Mouse (Mus musculus) ES-E14 (cell line): Measurements from ENCODE around the gene Smap1. TPM values are rescaled to one million over a fixed set of nuclear protein-coding genes. Genes with fewer than 3 reads are reported as not detected.

Experiments used
- DNase-seq: peaks from one replicate; pipeline ENCODE4 v3.0.0-alpha.2; 2013; ENCODE audit warnings: low read depth, low spot score
- H3K27ac ChIP-seq: 2 replicates; pipeline ENCODE4 v1.5.1; 2012; ENCODE audit warnings: low read depth, mild to moderate bottlenecking, low read length, moderate library complexity, mixed read lengths; ENCODE audit not compliant: poor library complexity, insufficient read depth, severe bottlenecking
- H3K36me3 ChIP-seq: 2 replicates; pipeline ENCODE4 v1.6.1; 2012; ENCODE audit warnings: mild to moderate bottlenecking, low read length, moderate library complexity, mixed read lengths; ENCODE audit not compliant: control insufficient read depth, poor library complexity, insufficient read depth, severe bottlenecking
- H3K4me1 ChIP-seq, 2 experiments: fragments of 150-350 bp in 1 of 2; sonication (generic) in 1 of 2; 2 replicates each; pipeline ENCODE4 v1.6.1; 2012; ENCODE audit warnings: low read length in 2 of 2, mild to moderate bottlenecking in 1 of 2, mixed read lengths in 1 of 2; ENCODE audit not compliant: control insufficient read depth in 2 of 2, insufficient read depth in 2 of 2, poor library complexity in 1 of 2
- H3K4me3 ChIP-seq, 2 experiments: fragments of 150-350 bp in 1 of 2; sonication (generic) in 1 of 2; 2 replicates each; pipeline ENCODE4 v1.5.1; 2012; ENCODE audit warnings: low read length in 2 of 2, low read depth in 1 of 2, mild to moderate bottlenecking in 1 of 2, mixed read lengths in 1 of 2; ENCODE audit not compliant: insufficient read depth in 1 of 2, poor library complexity in 1 of 2, severe bottlenecking in 1 of 2
- H3K9ac ChIP-seq: 2 replicates; pipeline ENCODE4 v1.6.1; 2012; ENCODE audit warnings: low read depth, mild to moderate bottlenecking, low read length, mixed read lengths; ENCODE audit not compliant: poor library complexity, insufficient read depth, severe bottlenecking
- H3K9me3 ChIP-seq: fragments of 150-350 bp; sonication (generic); 2 replicates; pipeline ENCODE4 v1.6.1; 2012; ENCODE audit warnings: low read depth, mild to moderate bottlenecking, low read length; ENCODE audit not compliant: control insufficient read depth, insufficient read depth
- CHD2 ChIP-seq: IDR thresholded peaks from 2 replicates; pipeline ENCODE4 v1.6.1; 2014; ENCODE audit warnings: mild to moderate bottlenecking, low read depth, low read length, inconsistent platforms
- HCFC1 ChIP-seq: IDR thresholded peaks from 2 replicates; pipeline ENCODE4 v1.6.1; 2012; ENCODE audit warnings: low read length, inconsistent platforms, borderline replicate concordance; ENCODE audit not compliant: insufficient read depth
- MAFK ChIP-seq: IDR thresholded peaks from 2 replicates; pipeline ENCODE4 v1.6.1; 2014; ENCODE audit warnings: mild to moderate bottlenecking, low read depth, low read length, inconsistent platforms; ENCODE audit not compliant: insufficient read depth
- ZC3H11A ChIP-seq: IDR thresholded peaks from 2 replicates; pipeline ENCODE4 v1.6.1; 2012; ENCODE audit warnings: low read depth, mild to moderate bottlenecking, inconsistent platforms, low read length, borderline replicate concordance
- ZNF384 ChIP-seq: IDR thresholded peaks from 2 replicates; pipeline ENCODE4 v1.6.1; 2012; ENCODE audit warnings: low read depth, low read length, inconsistent platforms
- in situ Hi-C, 2 experiments: fragments of 600-800 bp; cut with MboI; formaldehyde crosslinking; loops; one replicate each; pipeline ENCODE4 v1.15.1; 2025; ENCODE audit warnings: low sequenced_read_pairs in 2 of 2, inconsistent platforms in 1 of 2; ENCODE audit not compliant: unreplicated experiment in 2 of 2
- total RNA-seq: library from RNA; depleted of rRNA; stranded (reverse); fragments of 300-350 nt; gene quantifications from 2 replicates; pipeline ENCODE4 v1.2.3, GENCODE M21; 2012

The Smap1 gene
- total RNA-seq, 1 experiment = 41.3 TPM

DNA sequence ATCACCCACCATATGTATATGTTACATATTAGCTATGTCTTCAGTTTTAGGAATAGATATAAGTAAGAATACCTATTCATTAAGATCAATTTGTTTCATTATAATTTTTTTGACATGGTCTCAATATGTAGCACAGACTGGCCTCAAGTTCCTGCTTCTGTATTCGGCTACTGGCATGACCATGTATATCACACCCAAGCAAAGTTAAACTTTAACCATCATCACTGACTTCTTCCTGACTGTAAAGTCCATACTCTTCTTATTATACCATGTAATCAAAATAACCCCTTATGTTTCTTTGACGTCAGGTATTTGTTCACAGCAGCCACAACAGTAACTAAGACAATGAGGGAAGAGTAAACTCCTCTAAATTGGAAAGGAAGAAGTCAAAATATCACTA lies 61.2 kb downstream of the Smap1 start:
- in situ Hi-C loops = no loop called here
- no peak for DNase-seq

DNA sequence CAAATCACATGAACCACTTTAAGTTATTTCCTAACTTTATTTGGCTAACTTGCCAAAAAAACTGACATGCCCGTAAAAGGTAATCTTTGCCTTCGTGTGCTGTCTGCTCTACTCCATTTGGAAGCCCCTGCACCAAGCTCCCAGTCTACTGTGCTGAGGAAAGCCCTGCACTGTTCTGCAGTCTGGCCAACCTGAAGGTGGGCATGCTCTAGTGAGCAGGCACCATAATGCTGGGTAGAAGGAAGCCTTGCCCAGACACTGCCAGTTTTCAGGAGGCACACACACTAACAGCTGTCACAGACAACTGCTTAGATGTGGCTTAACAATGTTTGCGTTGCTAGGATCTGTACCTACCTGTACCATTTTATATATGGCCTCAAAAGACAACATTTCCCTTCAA lies 66.5 kb downstream of the Smap1 start:
- TF ChIP-seq CHD2 (no peak), ZNF384 (no peak), MAFK (no peak), HCFC1 (no peak), ZC3H11A (no peak)
- no peaks in the 10 kb centered on the region for H3K4me1 ChIP-seq
- DNase-seq = no peak
- H3K9me3 ChIP-seq = no peaks in the 10 kb centered on the region
- 0 out of 2 replicates have a peak, but pooled peaks cover 2% of the 10 kb centered on the region for H3K36me3 ChIP-seq
- no peak overlapping the region for H3K9ac ChIP-seq
- in situ Hi-C loops = no loop called here
- no peak overlapping the region for H3K4me3 ChIP-seq
- H3K27ac ChIP-seq = no peak overlapping the region

More for the DNA sequence above, 61.2 kb downstream of the Smap1 start:
- TF ChIP-seq CHD2 (no peak), ZNF384 (no peak), ZC3H11A (no peak), MAFK (no peak), HCFC1 (no peak)
- no peaks in the 10 kb centered on the region for H3K9me3 ChIP-seq
- no peak overlapping the region for H3K4me3 ChIP-seq
- no peak overlapping the region for H3K9ac ChIP-seq
- H3K27ac ChIP-seq = no peak overlapping the region
- H3K36me3 ChIP-seq = 0 out of 2 replicates have a peak, but pooled peaks cover 2% of the 10 kb centered on the region
- no peaks in the 10 kb centered on the region for H3K4me1 ChIP-seq

DNA sequence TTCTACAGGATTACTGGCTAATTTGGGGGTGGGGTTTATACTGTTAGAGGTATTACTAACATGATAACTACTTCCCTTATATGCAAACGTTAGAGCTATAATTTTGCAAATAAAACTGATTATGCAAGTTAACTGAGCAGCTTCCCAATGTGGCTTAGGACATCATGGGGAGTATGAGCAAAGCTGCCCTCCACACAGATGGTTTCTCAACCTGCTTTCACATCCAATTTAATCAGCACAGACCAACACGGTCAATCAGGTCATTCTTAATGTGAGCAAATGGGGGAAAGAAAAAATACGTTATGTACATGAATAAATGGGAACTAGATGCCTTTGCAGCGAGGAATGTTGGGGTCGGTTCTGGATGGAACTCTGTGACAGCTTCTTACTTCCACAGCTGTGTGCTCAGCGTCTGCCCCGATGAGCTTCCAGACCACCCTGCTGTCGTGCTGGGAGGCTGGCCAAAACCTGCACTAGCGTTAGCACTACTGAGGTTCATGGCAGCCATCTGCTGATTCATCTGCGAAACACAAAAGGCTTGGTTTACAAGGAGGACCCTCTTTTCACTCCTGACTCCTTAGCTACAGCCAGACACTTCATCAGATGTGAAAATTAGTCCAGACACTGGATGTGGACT lies 76.0 kb downstream of the Smap1 start:
- DNase-seq = no peak
- H3K9me3 ChIP-seq = no peaks in the 10 kb centered on the region
- peaks cover 7% of the 10 kb centered on the region; the same call in 1 of the 2 replicates for H3K36me3 ChIP-seq
- no peak overlapping the region for H3K27ac ChIP-seq
- no peaks in the 10 kb centered on the region for H3K4me1 ChIP-seq
- no peak for TF ChIP-seq ZC3H11A
- no peak for TF ChIP-seq MAFK
- no peak for TF ChIP-seq HCFC1
- no peak for TF ChIP-seq CHD2
- no peak for TF ChIP-seq ZNF384
- in situ Hi-C loops = no loop called here
- H3K9ac ChIP-seq = no peak overlapping the region
- H3K4me3 ChIP-seq = no peak overlapping the region

DNA sequence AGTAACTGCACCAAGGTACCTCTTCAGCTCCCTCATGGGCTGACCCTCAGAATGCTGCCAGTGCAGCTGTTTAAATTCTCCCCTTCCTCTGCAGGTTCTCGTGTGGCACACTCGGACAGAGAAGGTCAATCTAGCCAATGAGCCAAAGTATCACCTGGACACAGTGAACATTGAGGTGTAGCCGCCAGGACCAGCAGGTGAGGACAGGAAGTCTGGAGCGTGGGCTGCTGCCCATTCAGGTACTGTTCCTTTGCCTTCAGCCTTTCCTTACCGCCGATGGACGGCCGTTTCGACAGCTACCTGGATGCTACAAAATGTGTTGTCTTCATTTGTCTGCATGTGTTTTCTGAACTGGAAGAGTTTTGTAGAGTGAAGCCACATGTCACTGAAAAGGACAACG lies 77.1 kb downstream of the Smap1 start:
- Histone ChIP-seq H3K4me1 (no peaks in the 10 kb centered on the region), H3K4me3 (no peak overlapping the region), H3K9me3 (no peaks in the 10 kb centered on the region), H3K36me3 (peaks cover 7% of the 10 kb centered on the region; the same call in 1 of the 2 replicates), H3K27ac (no peak overlapping the region), H3K9ac (no peak overlapping the region)
- TF ChIP-seq ZNF384 = no peak
- in situ Hi-C loops = no loop called here
- DNase-seq = no peak

DNA sequence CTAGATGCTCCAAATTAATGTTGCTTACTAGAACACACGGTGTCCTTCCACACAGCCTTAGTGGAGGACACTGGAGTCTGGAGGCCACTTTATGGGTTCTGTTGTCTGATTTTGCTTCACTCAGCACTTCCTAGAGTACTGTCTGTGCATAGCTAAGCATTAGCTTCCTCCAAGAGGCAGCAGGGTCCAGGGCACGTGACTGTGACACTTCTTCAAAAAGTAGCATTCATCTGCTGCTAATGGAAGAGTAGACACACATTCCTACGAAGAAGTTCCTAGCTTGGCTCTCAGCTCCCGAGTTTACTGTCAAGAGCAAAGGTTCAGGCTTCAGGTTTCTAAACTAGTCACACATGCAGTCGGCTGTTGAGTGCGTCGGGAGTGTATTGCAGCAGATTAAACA lies 78.3 kb downstream of the Smap1 start:
- in situ Hi-C loops = no loop called here
- Histone ChIP-seq H3K9ac (no peak overlapping the region), H3K9me3 (no peaks in the 10 kb centered on the region), H3K4me1 (no peaks in the 10 kb centered on the region), H3K4me3 (no peak overlapping the region), H3K36me3 (peaks cover 5% of the 10 kb centered on the region; the same call in 1 of the 2 replicates), H3K27ac (no peak overlapping the region)
- DNase-seq = no peak
- TF ChIP-seq HCFC1 (no peak), ZNF384 (no peak)
